In the genomic region with DNA sequence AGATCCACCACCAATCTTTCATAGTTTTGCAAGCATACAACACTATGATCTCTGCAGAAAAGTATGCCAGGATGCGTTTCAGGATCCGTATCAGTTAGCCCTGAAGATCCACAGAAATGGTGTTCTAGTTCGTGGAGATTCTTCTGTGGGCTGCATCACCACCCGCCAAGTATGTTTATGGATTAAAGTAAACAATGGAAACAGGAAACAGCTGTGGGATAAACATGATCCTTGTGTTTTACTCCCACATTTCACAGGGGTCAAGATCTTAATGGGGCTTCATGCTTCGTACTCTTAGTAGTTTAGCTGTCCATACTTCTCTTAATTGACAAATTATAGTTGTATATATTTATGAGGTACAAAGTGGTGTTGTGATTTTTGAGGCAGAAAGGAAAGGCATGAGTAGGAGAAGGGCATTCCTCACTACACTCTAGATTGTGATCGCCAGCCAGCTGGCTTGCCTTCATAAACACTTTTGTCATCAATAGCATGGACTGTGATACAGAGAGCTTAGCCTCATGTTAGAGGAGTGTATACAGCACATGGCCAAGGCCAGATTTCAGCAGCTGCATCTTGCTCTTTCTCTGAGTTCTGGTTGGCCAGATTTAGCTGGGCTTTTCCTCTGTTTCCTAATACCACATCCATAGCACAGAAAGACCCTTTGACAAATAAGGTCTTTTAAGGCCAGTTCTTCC, we compare ENCODE assay signal across 19 mouse cellular contexts.
A peak's percentile ranks its signal among the peaks of the same experiment; 100 is the strongest.
DNase-seq lines count a peak whose midpoint lies in the region; ATAC-seq lines count a peak whose summit lies in the region.
"Had no signal": no experiment of that assay in that cellular context is flagged by ENCODE, and none has a peak within 500 bp of the region (broad histone marks: within the 10 kb centered on the region; RNA-seq: fewer than 3 reads in every experiment).

No protein-coding gene starts in this region.

- no peak for DNase-seq in kidney, postnatal 25 days
- peak; percentile 87 for DNase-seq in lung, postnatal 10 days
- DNase-seq in thymus, postnatal 25 days: no peak
- DNase-seq in layer of hippocampus, postnatal 10 days (ENCODE audit: low spot score in 2 of 2): no peak
- DNase-seq: adrenal gland, adult 2 months; gastrocnemius, adult 2 months; heart, adult 11 months; heart, postnatal 36 days; kidney, adult 9 months; retina, postnatal 1 day; thymus, adult 2 months had no signal

- no peaks in the 10 kb centered on the region for H3K36me3 ChIP-seq in kidney, embryonic 16.5 days (ENCODE audit: insufficient read depth, low read length)
- no peaks in the 10 kb centered on the region for H3K36me3 ChIP-seq in intestine, embryonic 15.5 days
- H3K36me3 ChIP-seq in stomach, embryonic 16.5 days (ENCODE audit: control insufficient read depth, insufficient read depth, low read length): no peaks in the 10 kb centered on the region
- H3K36me3 ChIP-seq: embryonic facial prominence, embryonic 12.5 days; heart, embryonic 13.5 days; hindbrain, embryonic 15.5 days; midbrain, embryonic 13.5 days had no signal

- H3K4me3 ChIP-seq in kidney, embryonic 16.5 days (ENCODE audit: low read length): no peak overlapping the region
- no peak overlapping the region for H3K4me3 ChIP-seq in intestine, embryonic 15.5 days (replicated peaks)
- H3K4me3 ChIP-seq in stomach, embryonic 16.5 days (replicated peaks; ENCODE audit: low read length): no peak overlapping the region
- H3K4me3 ChIP-seq: embryonic facial prominence, embryonic 12.5 days; gastrocnemius, adult 2 months; heart, embryonic 13.5 days; hindbrain, embryonic 15.5 days; midbrain, embryonic 13.5 days had no signal

- peak; percentile 59; the same call in 1 of the 2 replicates for ATAC-seq in kidney, embryonic 16.5 days (ENCODE audit: low FRiP score, low TSS enrichment)
- ATAC-seq in intestine, embryonic 15.5 days: peak; percentile 95
- ATAC-seq in stomach, embryonic 16.5 days (ENCODE audit: insufficient read depth, low FRiP score): peak; percentile 88
- ATAC-seq: midbrain, embryonic 13.5 days had no signal

- no peaks in the 10 kb centered on the region for H3K27me3 ChIP-seq in kidney, embryonic 16.5 days (ENCODE audit: insufficient read depth, low read length)
- no peaks in the 10 kb centered on the region for H3K27me3 ChIP-seq in intestine, embryonic 15.5 days (replicated peaks)
- H3K27me3 ChIP-seq in stomach, embryonic 16.5 days (ENCODE audit: control insufficient read depth, insufficient read depth, low read length): no peaks in the 10 kb centered on the region
- H3K27me3 ChIP-seq: embryonic facial prominence, embryonic 12.5 days; hindbrain, embryonic 15.5 days; midbrain, embryonic 13.5 days had no signal

- no peak overlapping the region for H3K4me2 ChIP-seq in kidney, embryonic 16.5 days (replicated peaks; ENCODE audit: low read depth, low read length)
- no peak overlapping the region for H3K4me2 ChIP-seq in intestine, embryonic 15.5 days (replicated peaks)
- no peak overlapping the region for H3K4me2 ChIP-seq in stomach, embryonic 16.5 days (ENCODE audit: low read depth, low read length)
- H3K4me2 ChIP-seq: embryonic facial prominence, embryonic 12.5 days; heart, embryonic 13.5 days; hindbrain, embryonic 15.5 days; liver, embryonic 11.5 days; midbrain, embryonic 13.5 days had no signal

- H3K9me3 ChIP-seq in kidney, embryonic 16.5 days (ENCODE audit: low read length): no peaks in the 10 kb centered on the region
- no peaks in the 10 kb centered on the region for H3K9me3 ChIP-seq in intestine, embryonic 15.5 days
- H3K9me3 ChIP-seq in stomach, embryonic 16.5 days (replicated peaks; ENCODE audit: control insufficient read depth, low read length): no peaks in the 10 kb centered on the region
- H3K9me3 ChIP-seq: embryonic facial prominence, embryonic 12.5 days; heart, embryonic 13.5 days; hindbrain, embryonic 15.5 days; midbrain, embryonic 13.5 days had no signal

- H3K9ac ChIP-seq in kidney, embryonic 16.5 days (replicated peaks; ENCODE audit: low read length): no peak overlapping the region
- no peak overlapping the region for H3K9ac ChIP-seq in intestine, embryonic 15.5 days
- H3K9ac ChIP-seq in stomach, embryonic 16.5 days (ENCODE audit: low read length): no peak overlapping the region
- H3K9ac ChIP-seq: embryonic facial prominence, embryonic 12.5 days; heart, embryonic 13.5 days; hindbrain, embryonic 15.5 days; midbrain, embryonic 13.5 days had no signal

- H3K27ac ChIP-seq in kidney, embryonic 16.5 days (ENCODE audit: low read length): peak overlapping the region; percentile 56; the same call in 1 of the 2 replicates
- H3K27ac ChIP-seq in intestine, embryonic 15.5 days: peak overlapping the region; percentile 48; the same call in 1 of the 2 replicates
- peak overlapping the region; percentile 42 for H3K27ac ChIP-seq in stomach, embryonic 16.5 days (ENCODE audit: low read length)
- H3K27ac ChIP-seq: embryonic facial prominence, embryonic 12.5 days; gastrocnemius, adult 2 months; heart, embryonic 13.5 days; hindbrain, embryonic 15.5 days; midbrain, embryonic 13.5 days had no signal

- no peaks in the 10 kb centered on the region for H3K4me1 ChIP-seq in kidney, embryonic 16.5 days (ENCODE audit: insufficient read depth, low read length)
- 0 out of 2 replicates have a peak, but pooled peaks cover 5% of the 10 kb centered on the region for H3K4me1 ChIP-seq in intestine, embryonic 15.5 days (replicated peaks)
- no peaks in the 10 kb centered on the region; the same call in 1 of the 2 replicates for H3K4me1 ChIP-seq in stomach, embryonic 16.5 days (ENCODE audit: control insufficient read depth, insufficient read depth, low read length)
- H3K4me1 ChIP-seq: embryonic facial prominence, embryonic 12.5 days; hindbrain, embryonic 15.5 days; midbrain, embryonic 13.5 days had no signal

- WGBS in kidney, embryonic 16.5 days: 55% methylated on average over 6 of the region's 6 CpGs
- 52% methylated on average over 6 of the region's 6 CpGs for WGBS in intestine, embryonic 15.5 days
- WGBS in stomach, embryonic 16.5 days: 49% methylated on average over 6 of the region's 6 CpGs
